Comparison of ENCODE assay signal across 9 mouse cellular contexts in the genomic region with DNA sequence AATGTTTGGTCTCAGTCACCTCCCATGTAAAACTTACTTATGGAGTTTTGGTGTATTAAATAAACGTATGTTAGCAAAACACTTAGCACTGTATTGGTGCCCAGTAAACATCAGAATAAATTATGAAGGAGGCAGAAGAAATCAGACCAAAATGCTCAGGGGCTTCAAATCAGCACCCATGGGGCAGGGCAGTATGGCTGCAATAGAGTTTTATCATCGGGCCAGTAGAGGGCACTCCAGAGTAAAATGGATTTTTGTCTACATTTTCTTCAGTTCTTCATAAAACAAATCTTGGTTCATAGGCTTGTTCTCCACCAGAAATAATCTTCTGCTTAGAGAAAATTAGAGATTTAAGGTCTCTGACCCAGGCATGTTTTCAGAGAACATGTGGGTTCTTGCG.
DNase-seq lines count a peak whose midpoint lies in the region; ATAC-seq and TF ChIP-seq lines count a peak whose summit lies in the region.
"Had no signal": no experiment of that assay in that cellular context is flagged by ENCODE, and none has a peak within 500 bp of the region (broad histone marks: within the 10 kb centered on the region; RNA-seq: fewer than 3 reads in every experiment).

No protein-coding gene starts in this region.

- H3K36me3 ChIP-seq in forebrain, embryonic 14.5 days (ENCODE audit: control insufficient read depth, insufficient read depth, low read length), result no peaks in the 10 kb centered on the region
- H3K36me3 ChIP-seq in forebrain, embryonic 12.5 days (replicated peaks), result 0 out of 2 replicates have a peak, but pooled peaks cover 2% of the 10 kb centered on the region
- no peaks in the 10 kb centered on the region for H3K36me3 ChIP-seq in liver, postnatal 0 days (replicated peaks; ENCODE audit: insufficient read depth, low read length)

- intact Hi-C loops in left cerebral cortex, postnatal 36 days (cut with DNase I), result loop anchor here (1.0 kb wide), 1 partner anchor 36 kb away; no protein-coding TSS in a partner anchor

- WGBS in forebrain, embryonic 14.5 days, result 29% methylated on average over 3 of the region's 3 CpGs
- WGBS in forebrain, embryonic 12.5 days, result 23% methylated on average over 3 of the region's 3 CpGs
- 23% methylated on average over 3 of the region's 3 CpGs for WGBS in liver, postnatal 0 days (ENCODE audit: insufficient replicate concordance)

- peak; percentile 46 for TF ChIP-seq CTCF in liver, postnatal 0 days (IDR thresholded peaks at IDR 0.05; ENCODE audit: low read depth)

- H3K9ac ChIP-seq in forebrain, embryonic 14.5 days (ENCODE audit: low read length), result no peak overlapping the region
- H3K9ac ChIP-seq in forebrain, embryonic 12.5 days, result no peak overlapping the region
- no peak overlapping the region for H3K9ac ChIP-seq in liver, postnatal 0 days (replicated peaks)

- TF ChIP-seq EP300 in liver, postnatal 0 days (IDR thresholded peaks at IDR 0.05; ENCODE audit: low read depth), result no peak

- ATAC-seq in forebrain, embryonic 14.5 days, result no peak
- no peak for ATAC-seq in forebrain, embryonic 12.5 days (ENCODE audit: low FRiP score)
- no peak for ATAC-seq in liver, postnatal 0 days

- no peak overlapping the region for H3K4me3 ChIP-seq in forebrain, embryonic 14.5 days (ENCODE audit: low read depth, low read length)
- no peak overlapping the region for H3K4me3 ChIP-seq in forebrain, embryonic 12.5 days (replicated peaks)
- no peak overlapping the region for H3K4me3 ChIP-seq in liver, postnatal 0 days (ENCODE audit: low read depth, low read length)

- DNase-seq in forebrain, embryonic 14.5 days (ENCODE audit: low spot score), result peak; percentile 68
- DNase-seq in liver, postnatal 0 days, result no peak
- DNase-seq in liver, result no peak
- DNase-seq in MN1 (ENCODE audit: low spot score), result peak; percentile 34
- DNase-seq in lung, postnatal 10 days, result peak; percentile 33
- no peak for DNase-seq in layer of hippocampus, postnatal 14 days (ENCODE audit: low spot score in 2 of 2)
- DNase-seq in left cerebral cortex, postnatal 36 days (ENCODE audit: low spot score in 2 of 2), result no peak
- DNase-seq: gastrocnemius, postnatal 10 days had no signal

- no peaks in the 10 kb centered on the region for H3K27me3 ChIP-seq in forebrain, embryonic 14.5 days (replicated peaks; ENCODE audit: control insufficient read depth, insufficient read depth, low read length)
- H3K27me3 ChIP-seq in forebrain, embryonic 12.5 days, result no peaks in the 10 kb centered on the region
- 0 out of 2 replicates have a peak, but pooled peaks cover 3% of the 10 kb centered on the region for H3K27me3 ChIP-seq in liver, postnatal 0 days (ENCODE audit: insufficient read depth, low read length)

- H3K4me2 ChIP-seq in forebrain, embryonic 14.5 days (ENCODE audit: low read length), result no peak overlapping the region
- no peak overlapping the region for H3K4me2 ChIP-seq in forebrain, embryonic 12.5 days
- no peak overlapping the region for H3K4me2 ChIP-seq in liver, postnatal 0 days (ENCODE audit: low read depth, low read length)

- no peaks in the 10 kb centered on the region for H3K9me3 ChIP-seq in forebrain, embryonic 14.5 days (replicated peaks; ENCODE audit: control insufficient read depth, low read length)
- H3K9me3 ChIP-seq in forebrain, embryonic 12.5 days, result no peaks in the 10 kb centered on the region
- H3K9me3 ChIP-seq in liver, postnatal 0 days (ENCODE audit: low read length), result no peaks in the 10 kb centered on the region

- no peaks in the 10 kb centered on the region for H3K4me1 ChIP-seq in forebrain, embryonic 14.5 days (ENCODE audit: control insufficient read depth, insufficient read depth, low read length)
- no peaks in the 10 kb centered on the region for H3K4me1 ChIP-seq in forebrain, embryonic 12.5 days
- H3K4me1 ChIP-seq in liver, postnatal 0 days (ENCODE audit: insufficient read depth), result no peaks in the 10 kb centered on the region

- no peak overlapping the region for H3K27ac ChIP-seq in forebrain, embryonic 14.5 days (ENCODE audit: low read depth, low read length)
- H3K27ac ChIP-seq in forebrain, embryonic 12.5 days, result no peak overlapping the region
- no peak overlapping the region for H3K27ac ChIP-seq in liver, postnatal 0 days (ENCODE audit: low read depth)

Comparison
In these comparisons a context has a peak if more than half of its experiments do, and no peak if none do; other contexts are left out.
1. DNase-seq: peak in forebrain, embryonic 14.5 days (single experiment), MN1 (single experiment) and lung, postnatal 10 days (single experiment); none in liver, postnatal 0 days (single experiment), liver (single experiment), layer of hippocampus, postnatal 14 days (0 of 2) and left cerebral cortex, postnatal 36 days (0 of 2).